Mouse (Mus musculus): ENCODE measurements around the gene Adcy10. TPM values are rescaled to one million over a fixed set of nuclear protein-coding genes. Genes with fewer than 3 reads are reported as not detected.

The Adcy10 gene
- polyA plus RNA-seq, 1 experiment from 2014 or later, result 0.06 TPM

GRCm38 (mm10) chr1:165613926-165614325 is 128.9 kb downstream of the Adcy10 start:
- H3K27me3 ChIP-seq (ENCODE audit: low read depth, poor library complexity, severe bottlenecking), result no peaks in the 10 kb centered on the region
- peaks cover 34% of the 10 kb centered on the region for H3K4me1 ChIP-seq
- DNase-seq (ENCODE audit: low spot score), result no peak
- H3K36me3 ChIP-seq, result peaks cover 32% of the 10 kb centered on the region
- no peak overlapping the region for H3K27ac ChIP-seq
- no peaks in the 10 kb centered on the region for H3K9me3 ChIP-seq (replicated peaks)
- no peak overlapping the region for H3K4me3 ChIP-seq
- 89% methylated on average over 4 of the region's 4 CpGs for WGBS

- Histone ChIP-seq H3K9me3 (replicated peaks) (no peaks in the 10 kb centered on the region), H3K4me3 (no peak overlapping the region), H3K27ac (no peak overlapping the region), H3K36me3 (peaks cover 32% of the 10 kb centered on the region), H3K27me3 (ENCODE audit: low read depth, poor library complexity, severe bottlenecking) (no peaks in the 10 kb centered on the region), H3K4me1 (peaks cover 29% of the 10 kb centered on the region)
- WGBS, result 97% methylated on average over 3 of the region's 3 CpGs
- no peak for DNase-seq (ENCODE audit: low spot score)
Observed at GRCm38 (mm10) chr1:165614793-165615192, 129.8 kb downstream of the Adcy10 start.

DNA sequence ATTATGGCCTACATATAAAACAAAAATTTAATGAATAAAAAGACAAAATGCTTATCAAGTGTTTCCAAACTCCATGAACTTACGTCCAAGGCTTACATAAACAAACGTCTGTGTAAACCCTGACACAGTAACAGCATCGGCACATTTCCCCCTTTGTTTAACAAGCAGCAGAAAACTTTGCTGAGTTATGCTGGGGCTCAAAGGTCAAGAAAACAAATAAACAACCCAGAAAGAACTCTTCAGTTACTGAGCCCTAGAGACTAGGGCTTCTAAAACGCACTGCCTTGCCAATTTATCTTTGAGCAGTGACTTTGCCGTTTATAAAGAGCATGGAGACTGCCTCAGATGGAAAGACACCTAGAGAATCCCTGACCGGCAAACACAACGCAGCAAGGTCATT is 131.7 kb downstream of the Adcy10 start:
- no peaks in the 10 kb centered on the region for H3K9me3 ChIP-seq (replicated peaks)
- peaks cover 43% of the 10 kb centered on the region for H3K36me3 ChIP-seq
- no peak for DNase-seq (ENCODE audit: low spot score)
- peak overlapping the region; percentile 79 for H3K27ac ChIP-seq
- no peaks in the 10 kb centered on the region for H3K27me3 ChIP-seq (ENCODE audit: low read depth, poor library complexity, severe bottlenecking)
- WGBS, result 27% methylated on average over 7 of the region's 7 CpGs
- 0 out of 2 replicates have a peak overlapping the region, but pooled peaks have one; percentile 22 for H3K4me3 ChIP-seq
- peaks cover 29% of the 10 kb centered on the region for H3K4me1 ChIP-seq

GRCm38 (mm10) chr1:165617166-165617891 is 132.3 kb downstream of the Adcy10 start:
- H3K9me3 ChIP-seq (replicated peaks), result no peaks in the 10 kb centered on the region
- 13% methylated on average over 15 of the region's 15 CpGs for WGBS
- peak; percentile 44 for DNase-seq (ENCODE audit: low spot score)
- peak overlapping the region; percentile 79 for H3K27ac ChIP-seq
- H3K4me1 ChIP-seq, result peaks cover 29% of the 10 kb centered on the region
- no peaks in the 10 kb centered on the region for H3K27me3 ChIP-seq (ENCODE audit: low read depth, poor library complexity, severe bottlenecking)
- peak overlapping the region; percentile 22; the same call in 1 of the 2 replicates for H3K4me3 ChIP-seq
- H3K36me3 ChIP-seq, result peaks cover 47% of the 10 kb centered on the region

GRCm38 (mm10) chr1:165618201-165618624 is 133.2 kb downstream of the Adcy10 start:
- H3K9me3 ChIP-seq (replicated peaks), result no peaks in the 10 kb centered on the region
- no peak for DNase-seq (ENCODE audit: low spot score)
- no peak overlapping the region for H3K27ac ChIP-seq
- peaks cover 53% of the 10 kb centered on the region for H3K36me3 ChIP-seq
- H3K27me3 ChIP-seq (ENCODE audit: low read depth, poor library complexity, severe bottlenecking), result no peaks in the 10 kb centered on the region
- peaks cover 29% of the 10 kb centered on the region for H3K4me1 ChIP-seq
- 64% methylated on average over 9 of the region's 9 CpGs for WGBS
- no peak overlapping the region for H3K4me3 ChIP-seq

DNA sequence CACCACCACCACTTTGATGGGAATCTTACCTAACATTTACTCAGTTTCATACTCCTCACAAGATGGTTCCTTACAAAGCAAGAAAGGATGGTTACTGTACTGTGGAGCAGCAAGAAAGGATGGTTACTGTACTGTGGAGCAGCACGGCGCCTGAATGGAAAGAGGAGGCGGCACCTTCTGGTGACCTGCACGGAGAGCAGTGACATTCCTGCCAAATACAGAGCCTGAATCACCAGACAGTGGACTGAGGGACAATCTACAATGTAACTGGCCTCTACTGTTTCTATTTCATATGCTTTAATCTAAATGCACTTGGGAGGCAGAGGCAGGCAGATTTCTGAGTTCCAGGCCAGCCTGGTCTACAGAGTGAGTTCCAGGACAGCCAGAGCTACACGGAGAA is 140.1 kb downstream of the Adcy10 start:
- H3K4me1 ChIP-seq, result peaks cover 15% of the 10 kb centered on the region
- H3K9me3 ChIP-seq (replicated peaks), result no peaks in the 10 kb centered on the region
- no peak for DNase-seq (ENCODE audit: low spot score)
- H3K27ac ChIP-seq, result no peak overlapping the region
- H3K4me3 ChIP-seq, result no peak overlapping the region
- 93% methylated on average over 5 of the region's 5 CpGs for WGBS
- no peaks in the 10 kb centered on the region for H3K27me3 ChIP-seq (ENCODE audit: low read depth, poor library complexity, severe bottlenecking)
- peaks cover 47% of the 10 kb centered on the region for H3K36me3 ChIP-seq

DNA sequence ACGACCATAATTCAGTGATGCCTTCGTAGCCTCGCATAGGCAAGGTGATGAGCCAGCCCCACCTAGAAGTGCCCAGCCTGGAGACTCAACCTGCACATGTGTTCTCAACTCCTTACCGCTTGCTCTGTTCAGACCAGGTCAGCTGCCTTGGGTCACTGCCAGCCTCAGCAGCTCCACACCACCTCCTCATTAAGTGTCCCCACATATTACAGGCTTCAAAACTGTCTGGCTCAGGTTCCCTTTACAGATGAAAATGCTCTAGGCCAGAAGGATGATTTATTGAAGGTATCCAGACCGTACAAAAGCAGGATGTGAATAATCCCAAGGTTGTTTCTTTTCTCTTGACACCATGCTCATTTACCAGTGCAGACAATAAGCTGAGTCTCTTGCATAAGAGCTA is 140.9 kb downstream of the Adcy10 start:
- H3K27ac ChIP-seq, result no peak overlapping the region
- WGBS, result 86% methylated on average over 5 of the region's 5 CpGs
- H3K36me3 ChIP-seq, result peaks cover 40% of the 10 kb centered on the region

More for the DNA sequence above, 140.9 kb downstream of the Adcy10 start:
- H3K27me3 ChIP-seq (ENCODE audit: low read depth, poor library complexity, severe bottlenecking), result no peaks in the 10 kb centered on the region
- H3K9me3 ChIP-seq (replicated peaks), result no peaks in the 10 kb centered on the region
- DNase-seq (ENCODE audit: low spot score), result no peak
- no peak overlapping the region for H3K4me3 ChIP-seq
- peaks cover 20% of the 10 kb centered on the region for H3K4me1 ChIP-seq

Other genes with a start within 250 kb of the Adcy10 start
- gene Tiprl, start 248.2 kb upstream of the Adcy10 start, polyA plus RNA-seq (2016; fragmentation: Nextera tagmentation; extraction: Ambion mirVana), result 81.4 and 91.7 TPM in 2 replicates
- 1.5 and 1.9 TPM in 2 replicates for gene Gpr161, start 189.4 kb upstream of the Adcy10 start, polyA plus RNA-seq (2016; fragmentation: Nextera tagmentation; extraction: Ambion mirVana)
- 5.1 and 6.6 TPM in 2 replicates for gene Dcaf6, start 24.7 kb upstream of the Adcy10 start, polyA plus RNA-seq (2016; fragmentation: Nextera tagmentation; extraction: Ambion mirVana)
- gene Mpc2, start 24.5 kb upstream of the Adcy10 start, polyA plus RNA-seq (2016; fragmentation: Nextera tagmentation; extraction: Ambion mirVana), result 69.6 and 80.3 TPM in 2 replicates
- gene Mpzl1, start 149.4 kb downstream of the Adcy10 start, polyA plus RNA-seq (2016; fragmentation: Nextera tagmentation; extraction: Ambion mirVana), result 141 and 148 TPM in 2 replicates
- 10.1 and 10.8 TPM in 2 replicates for gene Rcsd1, start 224.6 kb downstream of the Adcy10 start, polyA plus RNA-seq (2016; fragmentation: Nextera tagmentation; extraction: Ambion mirVana)

Measured in limb, embryonic 10.5 days (tissue).